In genomic region chr4:75263556-75264129, GRCm38 (mm10) we compare ENCODE assay signal across 20 mouse cellular contexts. TPM values are rescaled to one million over a fixed set of nuclear protein-coding genes. Genes with fewer than 3 reads are reported as not detected.
DNase-seq lines count a peak whose midpoint lies in the region; ATAC-seq lines count a peak whose summit lies in the region.
"Had no signal": no experiment of that assay in that cellular context is flagged by ENCODE, and none has a peak within 500 bp of the region (broad histone marks: within the 10 kb centered on the region; RNA-seq: fewer than 3 reads in every experiment).

No protein-coding gene starts in this region.

- 85% methylated on average over 3 of the region's 3 CpGs for WGBS in forebrain, embryonic 13.5 days
- WGBS in forebrain, embryonic 11.5 days = 90% methylated on average over 3 of the region's 3 CpGs
- WGBS in forebrain, embryonic 16.5 days = 61% methylated on average over 3 of the region's 3 CpGs
- WGBS in heart, embryonic 11.5 days (ENCODE audit: insufficient replicate concordance) = 84% methylated on average over 3 of the region's 3 CpGs

- H3K27ac ChIP-seq in forebrain, embryonic 13.5 days = no peak overlapping the region
- no peak overlapping the region for H3K27ac ChIP-seq in forebrain, embryonic 11.5 days (ENCODE audit: low read depth, low read length)
- no peak overlapping the region for H3K27ac ChIP-seq in forebrain, embryonic 16.5 days (ENCODE audit: low read length)
- no peak overlapping the region for H3K27ac ChIP-seq in heart, embryonic 11.5 days (ENCODE audit: low read depth, low read length)
- H3K27ac ChIP-seq: hindbrain, embryonic 10.5 days; hindbrain, postnatal 0 days; kidney, embryonic 15.5 days; liver, embryonic 14.5 days; midbrain, embryonic 12.5 days had no signal

- no peaks in the 10 kb centered on the region for H3K36me3 ChIP-seq in forebrain, embryonic 13.5 days (ENCODE audit: poor library complexity, severe bottlenecking)
- no peaks in the 10 kb centered on the region for H3K36me3 ChIP-seq in forebrain, embryonic 11.5 days (ENCODE audit: control insufficient read depth, insufficient read depth, low read length)
- H3K36me3 ChIP-seq in forebrain, embryonic 16.5 days (ENCODE audit: control insufficient read depth, insufficient read depth) = no peaks in the 10 kb centered on the region
- no peaks in the 10 kb centered on the region for H3K36me3 ChIP-seq in heart, embryonic 11.5 days (ENCODE audit: control insufficient read depth, insufficient read depth, low read length)
- H3K36me3 ChIP-seq: hindbrain, embryonic 10.5 days; kidney, embryonic 15.5 days; midbrain, embryonic 12.5 days had no signal

- no peak overlapping the region for H3K9ac ChIP-seq in forebrain, embryonic 13.5 days
- no peak overlapping the region for H3K9ac ChIP-seq in forebrain, embryonic 11.5 days (ENCODE audit: low read length)
- no peak overlapping the region for H3K9ac ChIP-seq in forebrain, embryonic 16.5 days (replicated peaks; ENCODE audit: low read depth, low read length)
- no peak overlapping the region for H3K9ac ChIP-seq in heart, embryonic 11.5 days (ENCODE audit: low read depth, low read length)
- H3K9ac ChIP-seq: kidney, embryonic 15.5 days; liver, embryonic 14.5 days; midbrain, embryonic 12.5 days had no signal

- no peak for DNase-seq in forebrain, embryonic 11.5 days (ENCODE audit: low spot score)
- DNase-seq in right cerebral cortex, postnatal 10 days (ENCODE audit: low spot score in 2 of 2) = peak; percentile 36 to 44
- DNase-seq in right cerebral cortex, adult 2 months (ENCODE audit: low spot score in 2 of 2) = no peak
- DNase-seq in layer of hippocampus, postnatal 10 days (ENCODE audit: low spot score in 2 of 2) = peak; percentile 18 to 25
- DNase-seq in urinary bladder, postnatal 10 days (ENCODE audit: low spot score) = no peak
- DNase-seq: embryo, embryonic 11 days; gastrocnemius, postnatal 36 days; kidney, postnatal 4 days; right cerebral cortex, postnatal 14 days; spleen, adult 18-20 months had no signal

- no peak overlapping the region for H3K4me3 ChIP-seq in forebrain, embryonic 13.5 days
- no peak overlapping the region for H3K4me3 ChIP-seq in forebrain, embryonic 11.5 days (ENCODE audit: low read depth, low read length)
- no peak overlapping the region for H3K4me3 ChIP-seq in forebrain, embryonic 16.5 days (replicated peaks; ENCODE audit: low read length)
- no peak overlapping the region for H3K4me3 ChIP-seq in heart, embryonic 11.5 days (ENCODE audit: low read depth, low read length)
- H3K4me3 ChIP-seq: hindbrain, embryonic 10.5 days; kidney, embryonic 15.5 days; midbrain, embryonic 12.5 days had no signal

- no peaks in the 10 kb centered on the region for H3K9me3 ChIP-seq in forebrain, embryonic 13.5 days (replicated peaks)
- no peaks in the 10 kb centered on the region for H3K9me3 ChIP-seq in forebrain, embryonic 11.5 days (ENCODE audit: control insufficient read depth, low read length)
- no peaks in the 10 kb centered on the region for H3K9me3 ChIP-seq in forebrain, embryonic 16.5 days (ENCODE audit: control insufficient read depth, low read length)
- H3K9me3 ChIP-seq in heart, embryonic 11.5 days (replicated peaks; ENCODE audit: control insufficient read depth, low read length) = no peaks in the 10 kb centered on the region
- H3K9me3 ChIP-seq: hindbrain, embryonic 10.5 days; kidney, embryonic 15.5 days; midbrain, embryonic 12.5 days had no signal

- H3K27me3 ChIP-seq in forebrain, embryonic 13.5 days = no peaks in the 10 kb centered on the region
- H3K27me3 ChIP-seq in forebrain, embryonic 11.5 days (ENCODE audit: control insufficient read depth, insufficient read depth, low read length) = no peaks in the 10 kb centered on the region
- H3K27me3 ChIP-seq in forebrain, embryonic 16.5 days (replicated peaks; ENCODE audit: control insufficient read depth, insufficient read depth, low read length) = no peaks in the 10 kb centered on the region
- H3K27me3 ChIP-seq in heart, embryonic 11.5 days (ENCODE audit: control insufficient read depth, insufficient read depth, low read length) = no peaks in the 10 kb centered on the region
- H3K27me3 ChIP-seq: kidney, embryonic 15.5 days; midbrain, embryonic 12.5 days had no signal

- H3K4me2 ChIP-seq in forebrain, embryonic 13.5 days = no peak overlapping the region
- H3K4me2 ChIP-seq in forebrain, embryonic 11.5 days (ENCODE audit: low read depth, low read length, severe bottlenecking) = no peak overlapping the region
- no peak overlapping the region for H3K4me2 ChIP-seq in forebrain, embryonic 16.5 days (ENCODE audit: low read length)
- no peak overlapping the region for H3K4me2 ChIP-seq in heart, embryonic 11.5 days
- H3K4me2 ChIP-seq: kidney, embryonic 15.5 days; midbrain, embryonic 12.5 days had no signal

- no peaks in the 10 kb centered on the region for H3K4me1 ChIP-seq in forebrain, embryonic 13.5 days
- H3K4me1 ChIP-seq in forebrain, embryonic 11.5 days (replicated peaks; ENCODE audit: control insufficient read depth, insufficient read depth, low read length) = no peaks in the 10 kb centered on the region
- H3K4me1 ChIP-seq in forebrain, embryonic 16.5 days (replicated peaks; ENCODE audit: control insufficient read depth, insufficient read depth, low read length) = peaks cover 4% of the 10 kb centered on the region
- H3K4me1 ChIP-seq in heart, embryonic 11.5 days (ENCODE audit: control insufficient read depth, insufficient read depth, low read length) = no peaks in the 10 kb centered on the region
- H3K4me1 ChIP-seq: hindbrain, embryonic 10.5 days; kidney, embryonic 15.5 days; midbrain, embryonic 12.5 days had no signal

- ATAC-seq in forebrain, embryonic 13.5 days = peak; percentile 74
- ATAC-seq in forebrain, embryonic 11.5 days (replicated peaks; ENCODE audit: low FRiP score) = no peak
- ATAC-seq in forebrain, embryonic 16.5 days = peak; percentile 83
- ATAC-seq in heart, embryonic 11.5 days (replicated peaks; ENCODE audit: insufficient number of reproducible peaks, low FRiP score, low TSS enrichment) = no peak
- ATAC-seq: hindbrain, postnatal 0 days; intestine, postnatal 0 days; lung, postnatal 0 days had no signal

RNA-seq across cellular contexts. Expression of gene Dmac1, which starts 14.5 kb away (rescaled TPM):
- 121 and 130 TPM in 2 replicates for polyA plus RNA-seq in forebrain, embryonic 13.5 days (2015; fragmentation: Nextera tagmentation; extraction: Ambion mirVana)
- polyA plus RNA-seq in forebrain, embryonic 11.5 days (2014; fragmentation: Nextera tagmentation; extraction: Ambion mirVana) = 109 and 114 TPM in 2 replicates
- 89.7 and 98.3 TPM in 2 replicates for polyA plus RNA-seq in forebrain, embryonic 16.5 days (2015; fragmentation: Nextera tagmentation; extraction: Ambion mirVana)
- 10 to 100 TPM; 53.5 to 60.1 TPM for total RNA-seq in layer of hippocampus, postnatal 10 days (2021)
- 88.5 and 89.1 TPM in 2 replicates for polyA plus RNA-seq in heart, embryonic 11.5 days (2014; fragmentation: Nextera tagmentation; extraction: Ambion mirVana)

Comparison
In these comparisons a context has a peak if more than half of its experiments do, and no peak if none do; other contexts are left out.
1. ATAC-seq: peak in forebrain, embryonic 13.5 days (single experiment) and forebrain, embryonic 16.5 days (single experiment); none in forebrain, embryonic 11.5 days (single experiment) and heart, embryonic 11.5 days (single experiment).
2. DNase-seq: peak in right cerebral cortex, postnatal 10 days (2 of 2) and layer of hippocampus, postnatal 10 days (2 of 2); none in forebrain, embryonic 11.5 days (single experiment), right cerebral cortex, adult 2 months (0 of 2) and urinary bladder, postnatal 10 days (single experiment).